Mouse (Mus musculus) CD4-positive, CD25-positive, alpha-beta regulatory T cell, adult 4 months (primary cell): ENCODE measurements around the gene Wdfy3. TPM values are rescaled to one million over a fixed set of nuclear protein-coding genes. Genes with fewer than 3 reads are reported as not detected.

Experiments
- ATAC-seq: one replicate; pipeline ENCODE4 v1.8.0; 2017
- polyA plus RNA-seq, 2 experiments: library from polyadenylated mRNA; unstranded; fragments of 100-300 nt; shearing (Covaris generic); gene quantifications; one replicate each; pipeline ENCODE4 v1.2.1; 2017

Gene Wdfy3
- polyA plus RNA-seq, 2 experiments from 2014 or later = 0.03 TPM; not detected in 1

DNA sequence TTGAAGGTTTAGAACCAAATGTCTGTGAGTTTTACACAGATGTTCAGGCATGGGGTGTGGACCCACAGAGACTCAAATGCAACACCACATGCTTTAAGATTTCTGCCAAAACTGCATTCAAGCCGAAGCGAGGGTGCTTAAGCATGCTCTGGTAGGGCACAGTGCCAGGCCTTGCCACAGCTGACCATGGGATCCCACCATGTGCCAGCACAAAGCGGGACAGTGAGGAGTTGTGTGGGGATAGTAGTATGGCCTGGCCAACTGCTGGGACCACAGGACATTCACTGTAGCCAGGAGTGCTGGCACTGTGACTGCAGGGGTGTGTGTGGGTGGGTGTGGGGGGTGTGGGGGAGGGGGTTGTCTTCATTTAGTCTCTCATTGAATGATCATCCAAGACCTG, 240.8 kb downstream of the Wdfy3 start:
- ATAC-seq = no peak

DNA sequence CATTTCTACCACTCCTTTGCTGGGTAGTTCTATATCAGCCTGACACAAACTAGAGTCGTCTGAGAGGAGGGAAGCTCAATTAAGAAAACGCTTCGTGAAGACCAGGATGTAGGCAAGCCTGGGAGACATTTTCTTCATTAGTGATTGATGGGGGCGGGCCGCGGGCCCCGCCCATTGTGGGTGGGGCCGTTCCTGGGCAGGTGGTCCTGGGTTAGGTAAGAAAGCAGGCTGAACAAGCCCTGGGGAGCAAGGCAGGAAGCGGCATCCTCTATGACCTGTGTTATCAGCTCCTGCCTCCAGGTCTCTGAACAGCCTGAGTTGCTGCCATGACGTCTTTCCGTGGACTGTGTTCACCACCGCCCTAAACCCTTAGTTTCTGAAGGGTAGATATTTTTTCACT, 242.2 kb downstream of the Wdfy3 start:
- ATAC-seq = no peak

DNA sequence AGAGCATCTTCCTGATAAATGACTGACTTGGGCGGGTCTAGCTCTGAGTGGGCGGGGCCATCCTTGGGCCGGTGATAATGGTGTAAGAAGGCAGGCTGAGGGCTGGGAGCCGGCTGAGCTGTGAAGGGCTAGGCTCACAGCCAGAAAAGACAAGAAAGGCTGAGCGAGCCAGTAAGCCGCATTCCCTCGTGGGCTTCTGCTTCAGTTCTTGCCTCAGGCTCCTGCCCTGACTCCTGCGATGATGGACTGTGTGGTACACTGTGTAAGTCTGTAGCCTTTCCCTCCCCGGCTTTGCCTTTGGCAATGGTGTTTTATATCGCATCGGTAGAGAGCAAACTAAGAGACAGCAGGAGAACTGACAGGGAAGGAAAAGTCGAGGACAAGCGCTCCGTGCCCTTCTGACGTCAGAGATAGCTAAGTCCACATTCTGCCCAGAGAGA, 243.2 kb downstream of the Wdfy3 start:
- no peak for ATAC-seq

DNA sequence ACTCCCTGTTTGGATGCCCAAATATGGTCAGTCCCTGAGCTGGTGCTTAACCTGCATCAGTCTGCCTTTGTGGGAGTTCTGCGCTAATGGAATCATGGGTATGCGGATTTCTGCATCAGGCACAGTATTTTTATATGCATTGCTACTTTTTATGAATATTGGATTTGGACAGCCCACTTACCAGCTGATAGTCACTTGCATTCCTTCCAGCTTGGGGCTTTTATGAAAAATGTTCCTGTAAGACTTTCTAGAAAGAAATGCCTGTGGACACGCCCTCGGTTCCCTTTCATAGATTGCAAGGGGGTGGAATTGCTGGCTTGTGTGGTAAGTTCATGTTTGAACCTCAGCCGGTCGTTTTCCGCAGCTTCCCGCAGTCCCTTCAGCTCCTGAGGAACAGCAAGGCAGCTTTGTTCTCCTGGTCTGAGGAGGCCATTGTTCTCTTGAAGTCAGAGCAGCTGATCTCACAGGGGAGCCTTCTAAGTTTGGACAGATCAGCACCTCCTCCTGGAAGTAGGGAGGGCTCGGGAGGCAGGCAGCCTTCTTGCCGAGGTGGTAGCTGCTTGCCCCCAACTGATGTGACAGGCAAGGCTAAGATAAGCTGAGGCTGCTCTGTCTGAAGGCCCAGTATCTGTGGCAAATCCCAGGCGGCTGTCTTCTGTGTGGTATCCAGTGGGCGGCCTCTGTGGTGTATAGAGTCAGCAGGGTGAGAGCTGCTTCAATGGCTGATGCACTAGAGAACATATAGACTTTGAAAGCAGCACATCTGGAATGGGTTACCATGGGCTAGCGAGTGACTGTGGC, 244.4 kb downstream of the Wdfy3 start:
- no peak for ATAC-seq

DNA sequence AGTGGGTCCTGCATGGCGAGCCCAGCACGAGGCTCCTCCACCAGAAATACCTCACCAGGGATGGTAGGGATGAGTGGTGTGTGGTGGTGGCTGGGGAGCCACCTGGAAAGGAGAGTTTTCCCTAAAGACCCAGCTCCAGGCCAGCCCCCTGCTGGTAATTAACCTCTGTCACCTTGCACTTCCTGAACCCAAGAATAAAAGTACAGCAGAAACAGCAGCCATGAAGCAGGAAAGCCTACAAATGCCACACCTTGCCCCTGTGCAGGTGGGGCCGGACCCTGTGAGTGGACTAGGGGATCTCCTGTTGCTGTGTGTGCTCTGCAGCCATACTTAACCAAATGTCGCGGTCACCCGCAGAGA, 247.4 kb downstream of the Wdfy3 start:
- ATAC-seq = no peak

DNA sequence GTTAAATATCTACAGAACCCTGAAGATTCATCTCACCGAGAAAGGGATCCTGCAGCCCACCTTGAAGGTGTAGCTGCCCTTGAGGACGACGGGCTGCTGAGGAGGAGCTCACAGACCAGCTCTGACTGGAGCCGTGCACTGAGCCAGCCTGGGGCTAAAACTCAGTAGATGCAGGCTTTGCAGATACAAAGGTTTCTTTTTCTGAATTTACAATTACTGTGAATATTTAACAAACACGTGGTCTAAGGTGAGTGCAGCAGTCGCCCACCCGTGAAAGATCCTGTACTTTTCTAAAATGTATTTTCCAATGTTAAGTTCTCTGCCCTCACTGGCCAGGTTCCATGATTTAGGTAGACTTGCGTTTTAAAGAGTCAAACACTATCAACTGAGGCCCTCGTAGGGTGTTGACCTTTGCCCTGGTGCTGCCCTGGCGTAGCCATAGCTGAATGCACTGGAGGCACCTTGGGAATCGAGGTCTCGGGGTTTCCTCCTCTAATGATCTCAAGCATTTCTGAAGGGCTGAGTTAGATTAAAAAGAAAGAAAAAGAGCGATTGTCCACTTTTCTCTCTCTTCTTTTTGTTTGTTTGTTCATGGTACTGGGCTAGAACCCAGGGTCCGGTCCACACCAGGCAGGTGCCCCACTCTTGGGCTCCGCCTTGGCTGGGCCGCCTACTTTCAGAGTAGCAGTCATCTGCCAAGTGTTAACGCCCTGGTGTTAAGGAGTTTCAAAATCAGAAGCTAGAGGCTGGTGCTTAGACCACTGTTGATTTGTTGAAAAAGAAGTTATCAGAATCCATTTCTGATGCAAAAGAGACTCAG, 248.0 kb downstream of the Wdfy3 start:
- no peak for ATAC-seq

DNA sequence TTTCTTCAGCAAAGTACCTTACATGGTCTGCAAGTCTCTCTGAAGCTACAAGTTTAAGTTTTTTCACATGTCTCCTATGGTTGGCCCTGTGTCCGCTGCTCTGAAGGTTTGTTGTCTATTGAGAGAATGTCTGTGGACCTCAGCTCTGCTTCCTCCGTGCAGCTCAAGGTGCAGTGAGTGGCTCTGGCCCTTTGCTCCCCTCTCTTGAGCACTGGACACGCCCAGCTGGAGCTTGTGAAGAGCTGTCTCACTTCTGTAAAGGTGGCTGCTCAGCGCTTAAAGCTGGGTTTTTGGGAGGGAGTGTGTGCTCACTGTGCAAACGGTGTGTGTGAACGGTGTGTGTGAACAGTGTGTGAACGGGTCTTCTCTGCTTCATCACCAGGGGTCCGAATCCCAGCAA, 248.7 kb downstream of the Wdfy3 start:
- ATAC-seq = no peak

DNA sequence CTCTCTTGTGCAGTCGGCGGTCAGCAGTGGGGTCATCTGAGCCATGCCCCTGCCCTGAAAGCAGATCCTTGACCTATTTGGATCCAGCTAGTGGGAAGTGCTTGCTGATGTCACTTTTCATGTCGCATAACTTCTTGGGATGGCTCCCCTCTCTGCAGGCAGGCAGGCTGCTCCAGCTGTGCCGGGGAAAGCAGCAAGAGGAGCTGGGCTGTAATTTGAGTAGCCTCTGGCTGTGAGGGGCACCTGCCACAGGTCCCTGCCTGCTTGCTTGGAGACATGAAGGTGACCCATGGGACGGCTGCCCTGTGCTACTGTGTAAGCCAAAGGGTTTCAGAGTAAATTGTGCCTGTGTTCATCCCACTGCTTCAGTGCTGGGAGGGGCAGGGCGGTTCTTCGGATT, 249.9 kb downstream of the Wdfy3 start:
- ATAC-seq = no peak

DNA sequence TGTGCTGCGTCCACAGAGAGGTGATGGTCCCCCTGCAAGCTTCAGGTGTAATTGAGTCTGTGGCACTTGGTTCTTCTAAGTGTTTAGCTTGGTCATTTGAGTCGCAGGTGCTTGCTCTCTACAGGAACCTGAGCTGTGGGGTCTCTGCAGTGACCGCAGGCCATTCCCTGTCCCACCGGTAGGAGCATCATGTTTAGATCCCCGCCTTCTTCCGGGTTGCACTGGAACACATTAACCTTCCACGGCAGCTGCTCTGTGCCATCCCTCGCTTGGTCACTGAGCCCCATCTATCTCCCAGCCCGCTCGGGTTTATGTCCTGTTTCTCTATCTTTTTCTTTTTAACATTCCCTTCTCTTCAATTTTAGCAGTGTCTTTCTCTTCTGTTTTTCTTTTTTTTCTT, 250.5 kb downstream of the Wdfy3 start:
- ATAC-seq = no peak

DNA sequence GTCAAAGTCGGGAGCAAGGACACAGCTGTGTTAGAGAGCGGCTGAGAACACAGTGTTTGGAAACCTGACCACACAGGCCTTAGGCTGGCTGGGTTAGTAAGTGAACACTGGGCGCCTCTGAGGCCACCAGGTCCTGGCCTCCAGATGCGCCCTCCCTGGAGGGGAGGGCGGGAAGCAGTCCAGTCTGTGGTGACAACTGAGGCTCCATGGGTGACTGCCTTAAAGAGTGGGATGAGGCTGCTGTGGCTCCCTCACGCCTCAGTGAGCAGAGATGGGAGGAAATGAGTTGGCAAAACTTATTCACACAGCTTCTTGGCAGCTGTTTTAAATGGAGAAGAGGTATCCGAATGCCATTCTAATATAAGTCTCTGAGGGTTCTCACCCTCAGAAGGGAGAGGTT, 252.9 kb downstream of the Wdfy3 start:
- ATAC-seq = no peak

DNA sequence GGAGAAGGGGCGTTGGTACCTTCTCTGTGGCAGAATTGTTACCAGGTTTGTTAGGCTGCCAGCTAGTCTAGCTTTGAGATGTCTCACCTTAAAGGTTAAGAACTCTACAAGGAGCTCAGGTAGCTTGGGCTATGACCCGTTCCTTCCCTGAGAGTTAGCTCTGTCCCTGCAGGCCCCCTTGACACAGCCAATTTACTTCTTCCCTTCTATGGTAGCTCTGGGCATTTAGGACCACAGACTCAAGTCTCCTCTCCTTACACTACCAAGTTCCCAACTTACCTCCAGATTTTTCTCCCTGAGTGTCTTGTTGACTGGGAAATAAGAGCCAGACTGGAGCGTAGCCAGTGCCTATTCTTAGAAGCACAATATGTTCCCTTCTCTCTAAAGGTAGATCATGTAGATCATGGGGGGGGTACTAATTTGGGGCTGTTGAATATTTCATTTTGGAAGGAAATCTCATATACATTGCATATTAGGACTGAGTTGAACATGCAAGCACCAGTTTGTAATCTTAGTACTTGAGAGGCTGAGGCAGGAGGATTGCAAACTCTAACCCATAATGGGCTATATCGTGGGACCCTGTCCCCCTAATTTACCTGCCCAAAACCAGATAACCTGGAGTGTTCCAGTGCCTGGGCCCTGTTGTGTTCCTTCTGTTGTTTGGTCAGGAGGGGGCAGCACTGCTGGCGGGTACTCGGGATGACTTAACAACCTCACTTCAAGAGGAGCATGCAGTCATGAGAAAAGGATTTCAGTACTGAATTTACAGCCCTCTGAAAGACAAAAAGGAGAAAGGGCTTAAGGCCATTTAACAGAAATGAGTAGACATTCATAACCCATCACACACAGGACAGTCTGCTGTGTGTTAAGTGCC, 258.2 kb downstream of the Wdfy3 start:
- ATAC-seq = no peak

DNA sequence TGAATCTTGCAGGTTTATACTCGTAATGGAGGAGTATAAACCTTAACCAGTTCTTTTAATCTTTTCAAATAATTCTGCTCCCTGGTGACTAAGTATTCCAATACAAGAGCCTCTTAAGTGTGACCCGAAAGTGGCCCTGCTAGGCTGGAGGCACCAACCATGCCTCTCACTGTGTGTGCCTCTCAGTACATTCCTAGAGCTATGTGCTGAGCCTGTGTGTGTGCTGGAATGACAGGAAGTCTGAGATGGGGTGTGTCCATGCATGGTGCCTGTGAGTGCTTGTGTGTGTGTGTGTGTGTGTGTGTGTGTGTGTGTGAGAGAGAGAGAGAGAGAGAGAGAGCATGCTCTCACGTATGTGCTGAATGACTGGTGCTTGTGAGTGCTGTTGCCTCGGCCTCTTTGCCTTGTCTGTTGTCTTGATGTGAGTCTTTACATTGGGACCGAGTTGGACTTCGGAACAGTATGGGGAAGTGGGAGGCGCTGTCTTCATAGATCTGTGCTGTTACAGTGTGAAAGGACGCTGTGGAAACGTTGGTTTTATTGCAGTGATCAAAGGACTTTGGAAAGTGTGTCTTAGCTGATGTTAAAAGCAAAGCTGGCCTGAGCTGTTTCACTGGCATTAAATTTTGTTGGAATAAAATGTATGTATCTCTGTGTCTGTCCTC, 267.2 kb downstream of the Wdfy3 start:
- ATAC-seq = no peak

DNA sequence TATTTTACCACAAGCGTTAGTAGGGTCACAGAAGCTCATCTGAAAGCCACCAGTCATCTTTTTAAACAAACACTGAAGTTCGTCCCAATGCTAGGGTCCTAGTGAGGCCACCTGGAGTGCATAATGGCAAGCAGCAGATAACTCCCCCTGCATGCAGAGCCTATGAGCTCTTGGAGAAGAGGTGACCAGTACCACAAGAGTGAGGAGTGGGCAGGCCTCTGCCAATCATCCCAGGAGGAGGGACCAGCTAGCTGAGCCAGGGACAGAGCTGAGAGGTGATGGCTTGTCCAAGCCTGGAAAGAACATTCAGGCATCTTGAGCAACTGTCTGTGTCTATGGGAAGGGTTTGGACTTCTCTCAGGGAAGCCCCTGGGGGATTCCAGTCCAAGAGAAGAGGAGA, 267.8 kb downstream of the Wdfy3 start:
- no peak for ATAC-seq

DNA sequence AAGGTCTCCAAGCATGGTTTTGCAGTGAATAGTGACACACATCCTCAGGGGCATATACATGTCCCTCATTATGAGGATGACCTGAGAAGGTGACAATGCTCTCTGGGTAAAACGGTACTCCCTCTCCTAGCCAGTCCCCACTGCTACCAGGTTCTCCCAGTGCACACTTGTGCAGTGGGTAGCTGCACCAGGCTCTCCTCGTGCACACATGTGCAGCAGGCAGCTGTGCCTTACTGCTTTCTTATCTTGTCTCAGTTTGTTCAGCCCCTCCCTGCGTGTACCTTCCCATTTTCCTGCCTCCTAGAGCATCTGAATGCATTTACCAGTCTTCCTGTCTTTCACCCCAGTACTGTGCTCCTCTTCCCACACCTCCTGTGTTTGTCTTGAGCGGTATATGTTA, 277.1 kb downstream of the Wdfy3 start:
- ATAC-seq = no peak

DNA sequence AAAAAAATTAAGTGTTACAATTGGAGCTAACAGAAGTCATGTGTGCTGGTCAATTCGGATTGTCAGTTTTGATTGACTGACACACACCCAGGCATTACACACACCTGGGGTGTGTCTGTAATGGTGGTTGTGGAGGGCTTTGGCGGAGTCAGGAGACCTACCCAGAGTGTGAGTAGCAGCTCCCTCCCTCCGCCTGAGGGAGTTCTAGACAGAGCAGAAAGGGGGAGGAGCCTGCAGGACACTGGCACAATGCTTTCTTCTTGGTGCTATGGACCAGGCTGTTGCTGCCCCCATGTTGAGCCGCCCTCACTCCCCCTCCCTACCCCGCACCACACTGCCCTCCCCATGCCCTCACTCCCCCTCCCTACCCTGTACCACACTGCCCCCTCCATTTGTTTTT, 279.2 kb downstream of the Wdfy3 start:
- ATAC-seq = no peak

DNA sequence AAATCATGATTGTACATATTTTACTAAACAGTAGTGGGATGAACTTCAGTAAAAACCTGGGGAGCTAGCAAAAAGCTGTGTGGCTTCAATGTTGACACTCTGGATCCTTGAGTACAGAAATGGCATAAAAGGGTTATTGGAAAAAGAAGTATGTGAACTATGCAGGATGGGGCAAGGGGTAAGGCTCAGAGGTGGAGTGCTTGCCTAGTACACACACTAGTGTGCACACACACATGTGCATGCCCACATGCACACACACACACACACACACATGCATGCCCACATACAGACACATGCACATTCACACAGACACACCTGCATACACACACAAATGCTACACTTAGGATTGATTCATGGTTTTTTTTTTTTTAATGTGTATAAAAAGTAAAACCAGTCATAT, 280.0 kb downstream of the Wdfy3 start:
- no peak for ATAC-seq

DNA sequence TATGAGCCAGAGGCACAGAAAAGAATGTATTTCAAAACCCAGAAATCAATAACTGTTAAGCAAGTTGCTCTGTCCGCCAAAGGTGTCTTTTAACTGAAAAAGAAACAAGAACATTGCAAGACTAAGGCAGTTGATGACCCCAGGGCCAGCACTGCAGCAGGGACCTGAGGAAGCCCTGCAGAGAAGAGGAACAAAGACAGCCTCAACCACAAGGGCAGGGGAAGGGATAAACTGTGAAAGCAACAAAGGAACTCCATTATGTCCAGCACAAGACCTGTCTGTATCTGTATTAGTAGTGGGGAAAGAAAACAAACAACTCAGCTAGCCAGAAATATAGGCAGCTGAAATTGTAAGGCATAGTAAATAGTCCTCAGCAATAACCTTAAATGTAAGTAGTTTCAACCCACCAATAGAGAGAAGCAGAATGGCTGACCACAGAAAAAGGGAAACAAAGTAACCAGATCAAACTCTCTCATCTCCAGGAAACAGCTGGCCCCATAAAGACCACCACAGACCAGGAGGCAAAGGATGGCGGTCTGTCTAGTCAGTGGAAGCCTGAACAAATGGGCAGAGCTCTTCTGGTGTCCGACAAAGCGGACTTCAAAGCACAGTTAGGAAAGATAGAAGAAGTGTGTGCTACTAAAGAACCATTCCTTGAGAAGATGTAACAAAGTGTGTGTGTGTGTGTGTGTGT, 283.7 kb downstream of the Wdfy3 start:
- no peak for ATAC-seq

DNA sequence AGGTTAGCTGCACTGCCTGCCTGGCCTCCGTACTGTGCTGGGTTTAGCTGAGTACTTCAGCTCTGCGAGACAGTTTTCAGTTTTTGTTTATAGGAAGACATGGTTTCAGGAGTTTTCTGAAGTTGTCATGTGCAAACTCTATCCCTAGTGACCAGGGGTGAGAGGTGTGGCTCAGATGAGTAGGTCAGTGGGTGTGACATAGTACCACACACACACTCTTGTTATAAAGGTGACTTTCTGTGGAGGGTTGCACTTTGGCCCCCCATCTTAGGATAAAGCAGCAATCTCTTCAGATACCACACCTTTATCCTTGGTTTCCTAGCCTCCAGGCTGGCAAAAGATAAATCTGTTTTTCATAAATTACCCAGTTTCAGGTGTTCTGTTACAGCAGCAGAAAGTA, 284.9 kb downstream of the Wdfy3 start:
- ATAC-seq = no peak

DNA sequence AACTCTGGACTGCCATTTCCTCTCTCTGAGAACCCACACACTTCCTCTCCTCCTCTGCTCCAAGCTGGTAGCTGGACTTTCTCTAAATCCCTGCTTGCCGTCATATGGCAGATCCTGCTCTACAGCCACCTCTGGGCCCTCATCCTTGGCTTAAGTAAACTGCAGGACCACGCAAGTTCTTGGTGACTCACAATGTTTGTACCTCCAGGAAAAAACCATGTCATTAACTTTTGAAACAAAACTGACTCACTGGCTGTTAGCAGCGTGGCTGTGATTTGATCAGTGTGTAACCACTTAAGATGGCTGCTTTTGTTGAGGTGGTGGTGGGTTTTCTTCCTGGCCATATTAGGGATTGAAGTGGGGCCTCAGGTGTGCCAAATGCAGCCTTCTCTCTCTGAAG, 285.4 kb downstream of the Wdfy3 start:
- ATAC-seq = no peak
